Mouse (Mus musculus): ENCODE data around the gene Pgbd5. TPM values are rescaled to one million over a fixed set of nuclear protein-coding genes. Genes with fewer than 3 reads are reported as not detected.

The Pgbd5 gene
- polyA plus RNA-seq, 1 experiment = 0.19 TPM

GRCm38 (mm10) chr8:124351636-124352035 lies 87.8 kb downstream of the Pgbd5 start:
- peaks cover 26% of the 10 kb centered on the region for H3K27me3 ChIP-seq (ENCODE audit: control insufficient read depth, insufficient read depth, insufficient read length)
- no peaks in the 10 kb centered on the region for H3K79me2 ChIP-seq (ENCODE audit: control insufficient read depth, insufficient read depth)
- no peaks in the 10 kb centered on the region for H3K36me3 ChIP-seq (ENCODE audit: control insufficient read depth, insufficient read depth)
- no peak for TF ChIP-seq USF1 (IDR thresholded peaks at IDR 0.05; ENCODE audit: low read depth)
- no peak for TF ChIP-seq SRF (IDR thresholded peaks at IDR 0.05; ENCODE audit: control insufficient read depth, insufficient read length, low read depth)
- TF ChIP-seq MYOD1 (IDR thresholded peaks at IDR 0.05; ENCODE audit: control insufficient read depth in 1 of 3, insufficient read length in 2 of 3, low read depth in 2 of 3) = no peak
- TF ChIP-seq TCF3 (IDR thresholded peaks at IDR 0.05; ENCODE audit: insufficient read length, low read depth) = no peak
- no peak for TF ChIP-seq REST (IDR thresholded peaks at IDR 0.05; ENCODE audit: insufficient read depth, insufficient read length)
- no peak for TF ChIP-seq CEBPB (IDR thresholded peaks at IDR 0.05; ENCODE audit: insufficient read depth, poor library complexity, severe bottlenecking)
- no peak for TF ChIP-seq E2F4 (IDR thresholded peaks at IDR 0.05; ENCODE audit: insufficient read depth)
- no peak for TF ChIP-seq POLR2A (IDR thresholded peaks at IDR 0.05; ENCODE audit: insufficient read length, low read depth)
- TF ChIP-seq POLR2AphosphoS2 (IDR thresholded peaks at IDR 0.05; ENCODE audit: insufficient read length, low read depth) = no peak
- no peak overlapping the region for H3K4me3 ChIP-seq
- H3K4me2 ChIP-seq (ENCODE audit: low read depth) = no peak overlapping the region
- H3ac ChIP-seq (ENCODE audit: control insufficient read depth, insufficient read length) = no peak overlapping the region

- no peak overlapping the region for H3ac ChIP-seq (ENCODE audit: control insufficient read depth, insufficient read length)
- H3K27me3 ChIP-seq (ENCODE audit: control insufficient read depth, insufficient read depth, insufficient read length) = peaks cover 17% of the 10 kb centered on the region
- peaks cover 4% of the 10 kb centered on the region for H3K36me3 ChIP-seq (ENCODE audit: control insufficient read depth, insufficient read depth)
- TF ChIP-seq REST (IDR thresholded peaks at IDR 0.05; ENCODE audit: insufficient read depth, insufficient read length) (no peak), CEBPB (IDR thresholded peaks at IDR 0.05; ENCODE audit: insufficient read depth, poor library complexity, severe bottlenecking) (no peak), SRF (IDR thresholded peaks at IDR 0.05; ENCODE audit: control insufficient read depth, insufficient read length, low read depth) (no peak), E2F4 (IDR thresholded peaks at IDR 0.05; ENCODE audit: insufficient read depth) (no peak), TCF3 (IDR thresholded peaks at IDR 0.05; ENCODE audit: insufficient read length, low read depth) (no peak), TCF12 (IDR thresholded peaks at IDR 0.05; ENCODE audit: insufficient read depth, poor library complexity, severe bottlenecking) (no peak)
- no peaks in the 10 kb centered on the region for H3K79me2 ChIP-seq (ENCODE audit: control insufficient read depth, insufficient read depth)
- H3K4me2 ChIP-seq (ENCODE audit: low read depth) = no peak overlapping the region
- no peak overlapping the region for H3K4me3 ChIP-seq
Observed at GRCm38 (mm10) chr8:124349663-124350062, 89.8 kb downstream of the Pgbd5 start.

GRCm38 (mm10) chr8:124348087-124348486 lies 91.4 kb downstream of the Pgbd5 start:
- no peak overlapping the region for H3K4me3 ChIP-seq
- TF ChIP-seq MYOD1 (IDR thresholded peaks at IDR 0.05; ENCODE audit: control insufficient read depth in 1 of 3, insufficient read length in 2 of 3, low read depth in 2 of 3) = no peak
- no peak for TF ChIP-seq MAX (IDR thresholded peaks at IDR 0.05; ENCODE audit: low read depth)
- no peak for TF ChIP-seq E2F4 (IDR thresholded peaks at IDR 0.05; ENCODE audit: insufficient read depth)
- TF ChIP-seq TCF12 (IDR thresholded peaks at IDR 0.05; ENCODE audit: insufficient read depth, poor library complexity, severe bottlenecking) = no peak
- no peak for TF ChIP-seq TCF3 (IDR thresholded peaks at IDR 0.05; ENCODE audit: insufficient read length, low read depth)

DNA sequence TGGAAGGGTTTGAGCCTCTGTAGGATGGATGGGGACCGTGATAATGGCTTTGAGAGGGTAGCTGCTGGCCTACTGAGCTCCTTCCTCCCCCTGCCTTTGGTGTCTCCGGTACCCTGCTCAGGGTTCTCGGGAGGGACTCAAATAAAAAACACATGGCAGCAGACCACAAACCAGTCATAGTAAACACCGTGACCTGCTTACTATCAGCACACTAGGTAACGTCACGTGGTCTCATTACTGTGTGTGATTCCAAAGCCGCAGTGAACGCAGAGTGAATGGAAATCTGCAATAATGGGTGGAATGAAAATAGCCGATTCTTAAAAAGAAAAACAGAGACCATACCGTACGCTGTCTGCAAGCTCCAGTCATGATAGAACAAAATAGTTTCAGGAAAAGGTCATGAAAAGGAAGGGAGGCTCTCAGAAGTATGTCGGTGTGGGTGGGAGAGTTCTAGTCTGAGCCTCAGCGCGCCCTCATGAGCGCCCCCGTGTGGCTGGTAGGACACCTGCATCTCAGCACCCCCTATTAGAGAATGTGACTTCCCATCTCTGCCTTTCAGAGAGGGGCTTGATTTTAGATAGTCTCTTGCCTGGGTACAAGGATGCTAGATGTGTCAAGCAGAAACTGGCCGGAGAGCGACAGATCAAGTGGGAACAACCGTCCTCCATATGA lies 92.5 kb downstream of the Pgbd5 start:
- Histone ChIP-seq H3K36me3 (ENCODE audit: control insufficient read depth, insufficient read depth) (peaks cover 14% of the 10 kb centered on the region), H3ac (ENCODE audit: control insufficient read depth, insufficient read length) (no peak overlapping the region), H3K4me3 (no peak overlapping the region), H3K27me3 (ENCODE audit: control insufficient read depth, insufficient read depth, insufficient read length) (peaks cover 3% of the 10 kb centered on the region), H3K79me2 (ENCODE audit: control insufficient read depth, insufficient read depth) (no peaks in the 10 kb centered on the region), H3K4me2 (ENCODE audit: low read depth) (no peak overlapping the region)
- TF ChIP-seq TCF3 (IDR thresholded peaks at IDR 0.05; ENCODE audit: insufficient read length, low read depth) = no peak
- TF ChIP-seq POLR2AphosphoS2 (IDR thresholded peaks at IDR 0.05; ENCODE audit: insufficient read length, low read depth) = peak; percentile 40

More at GRCm38 (mm10) chr8:124348087-124348486, 91.4 kb downstream of the Pgbd5 start:
- Histone ChIP-seq H3K79me2 (ENCODE audit: control insufficient read depth, insufficient read depth) (no peaks in the 10 kb centered on the region), H3K36me3 (ENCODE audit: control insufficient read depth, insufficient read depth) (peaks cover 8% of the 10 kb centered on the region), H3K4me2 (ENCODE audit: low read depth) (no peak overlapping the region), H3K27me3 (ENCODE audit: control insufficient read depth, insufficient read depth, insufficient read length) (peaks cover 8% of the 10 kb centered on the region), H3ac (ENCODE audit: control insufficient read depth, insufficient read length) (no peak overlapping the region)

DNA sequence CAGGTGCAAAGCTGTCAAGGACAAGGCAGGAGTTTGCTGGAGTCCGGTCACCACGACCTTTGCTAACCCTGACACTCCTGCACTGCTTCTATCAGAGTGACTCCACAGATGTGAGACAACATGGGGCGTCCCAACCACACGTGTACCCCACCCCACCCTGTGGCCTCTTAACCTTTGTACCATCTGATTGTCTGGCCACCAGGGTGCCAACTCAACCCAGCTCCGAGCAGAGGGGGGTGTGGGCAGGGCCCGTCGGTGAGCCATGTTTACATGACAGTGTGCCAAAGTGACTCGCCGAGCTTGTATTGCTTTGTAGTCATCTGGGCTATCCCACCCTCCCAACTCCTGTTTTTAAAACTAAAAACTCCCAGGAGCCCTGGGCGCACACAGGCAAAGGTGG lies 94.4 kb downstream of the Pgbd5 start:
- H3K4me3 ChIP-seq = no peak overlapping the region
- no peaks in the 10 kb centered on the region for H3K27me3 ChIP-seq (ENCODE audit: control insufficient read depth, insufficient read depth, insufficient read length)
- H3K36me3 ChIP-seq (ENCODE audit: control insufficient read depth, insufficient read depth) = peaks cover 14% of the 10 kb centered on the region
- no peaks in the 10 kb centered on the region for H3K79me2 ChIP-seq (ENCODE audit: control insufficient read depth, insufficient read depth)
- TF ChIP-seq MYOD1 (IDR thresholded peaks at IDR 0.05; ENCODE audit: control insufficient read depth in 1 of 3, insufficient read length in 2 of 3, low read depth in 2 of 3) = no peak
- TF ChIP-seq USF1 (IDR thresholded peaks at IDR 0.05; ENCODE audit: low read depth) = no peak
- TF ChIP-seq TCF12 (IDR thresholded peaks at IDR 0.05; ENCODE audit: insufficient read depth, poor library complexity, severe bottlenecking) = no peak
- TF ChIP-seq CEBPB (IDR thresholded peaks at IDR 0.05; ENCODE audit: insufficient read depth, poor library complexity, severe bottlenecking) = no peak
- TF ChIP-seq POLR2A (IDR thresholded peaks at IDR 0.05; ENCODE audit: insufficient read length, low read depth) = no peak
- TF ChIP-seq REST (IDR thresholded peaks at IDR 0.05; ENCODE audit: insufficient read depth, insufficient read length) = no peak
- TF ChIP-seq POLR2AphosphoS2 (IDR thresholded peaks at IDR 0.05; ENCODE audit: insufficient read length, low read depth) = no peak
- H3ac ChIP-seq (ENCODE audit: control insufficient read depth, insufficient read length) = no peak overlapping the region
- H3K4me2 ChIP-seq (ENCODE audit: low read depth) = no peak overlapping the region

DNA sequence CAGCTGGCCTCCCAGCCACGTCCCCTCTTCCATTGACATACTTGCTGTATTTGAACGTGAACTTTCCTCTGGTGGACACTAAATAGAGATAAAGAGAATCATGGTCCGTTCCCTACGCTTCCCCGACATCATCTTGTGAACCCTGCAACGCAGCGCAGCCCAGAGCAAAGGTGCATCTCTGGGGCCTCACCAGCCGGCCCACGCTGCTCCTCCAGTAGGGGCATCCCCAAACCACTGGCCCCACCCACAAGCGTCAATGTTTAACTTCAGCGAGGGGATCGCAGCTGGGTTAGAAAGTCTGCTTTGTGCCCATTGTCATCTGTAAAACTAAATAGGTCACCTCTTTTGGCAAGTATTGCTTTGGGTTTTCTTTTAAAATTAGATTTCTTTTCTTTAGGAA lies 95.5 kb downstream of the Pgbd5 start:
- no peaks in the 10 kb centered on the region for H3K27me3 ChIP-seq (ENCODE audit: control insufficient read depth, insufficient read depth, insufficient read length)
- no peak overlapping the region for H3K4me3 ChIP-seq
- no peak overlapping the region for H3ac ChIP-seq (ENCODE audit: control insufficient read depth, insufficient read length)
- peaks cover 14% of the 10 kb centered on the region for H3K36me3 ChIP-seq (ENCODE audit: control insufficient read depth, insufficient read depth)
- H3K4me2 ChIP-seq (ENCODE audit: low read depth) = no peak overlapping the region
- no peaks in the 10 kb centered on the region for H3K79me2 ChIP-seq (ENCODE audit: control insufficient read depth, insufficient read depth)
- TF ChIP-seq TCF12 (IDR thresholded peaks at IDR 0.05; ENCODE audit: insufficient read depth, poor library complexity, severe bottlenecking) (no peak), USF1 (IDR thresholded peaks at IDR 0.05; ENCODE audit: low read depth) (no peak), SRF (IDR thresholded peaks at IDR 0.05; ENCODE audit: control insufficient read depth, insufficient read length, low read depth) (no peak), TCF3 (IDR thresholded peaks at IDR 0.05; ENCODE audit: insufficient read length, low read depth) (no peak), REST (IDR thresholded peaks at IDR 0.05; ENCODE audit: insufficient read depth, insufficient read length) (no peak), POLR2AphosphoS2 (IDR thresholded peaks at IDR 0.05; ENCODE audit: insufficient read length, low read depth) (no peak), CEBPB (IDR thresholded peaks at IDR 0.05; ENCODE audit: insufficient read depth, poor library complexity, severe bottlenecking) (no peak), E2F4 (IDR thresholded peaks at IDR 0.05; ENCODE audit: insufficient read depth) (no peak), POLR2A (IDR thresholded peaks at IDR 0.05; ENCODE audit: insufficient read length, low read depth) (no peak), MAX (IDR thresholded peaks at IDR 0.05; ENCODE audit: low read depth) (no peak), MYOD1 (IDR thresholded peaks at IDR 0.05; ENCODE audit: control insufficient read depth in 1 of 3, insufficient read length in 2 of 3, low read depth in 2 of 3) (no peak), MYOG (IDR thresholded peaks at IDR 0.05; ENCODE audit: control insufficient read depth in 1 of 3, insufficient read depth in 1 of 3, insufficient read length in 2 of 3, low read depth in 2 of 3) (no peak)

Measured in myocyte (in vitro differentiated cells).